16 mouse cellular contexts compared by ENCODE assay signal in the genomic region with DNA sequence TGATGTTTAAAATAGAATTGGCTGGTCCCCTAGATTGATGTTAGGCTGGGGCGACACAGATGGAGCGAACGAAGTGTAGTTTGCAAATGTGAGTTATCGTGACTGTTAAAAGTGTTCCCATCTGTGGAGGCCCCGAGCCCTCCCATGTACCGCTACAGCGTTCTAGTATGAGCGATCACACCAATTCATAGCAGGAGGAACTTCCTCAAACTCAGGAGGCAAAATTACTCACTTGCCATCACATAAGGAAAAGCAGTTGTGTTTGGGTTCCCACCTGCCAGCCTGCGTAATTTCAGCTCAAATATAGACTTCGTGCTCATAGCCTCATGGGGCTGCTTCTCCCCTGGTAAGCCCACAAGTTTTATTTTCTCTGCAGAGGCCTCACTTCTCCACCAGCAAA.
DNase-seq lines count a peak whose midpoint lies in the region; ATAC-seq and TF ChIP-seq lines count a peak whose summit lies in the region.
"Had no signal": no experiment of that assay in that cellular context is flagged by ENCODE, and none has a peak within 500 bp of the region (broad histone marks: within the 10 kb centered on the region; RNA-seq: fewer than 3 reads in every experiment).

No protein-coding gene starts in this region.

- no peak overlapping the region for H3K4me2 ChIP-seq in midbrain, embryonic 16.5 days (ENCODE audit: low read length)
- H3K4me2 ChIP-seq in intestine, postnatal 0 days (replicated peaks; ENCODE audit: low read depth) = no peak overlapping the region
- H3K4me2 ChIP-seq: forebrain, embryonic 13.5 days; heart, embryonic 13.5 days; limb, embryonic 12.5 days; liver, embryonic 15.5 days; midbrain, embryonic 12.5 days had no signal

- no peak overlapping the region for H3K27ac ChIP-seq in midbrain, embryonic 16.5 days (ENCODE audit: low read length)
- H3K27ac ChIP-seq in intestine, postnatal 0 days (ENCODE audit: low read depth, low read length) = no peak overlapping the region
- H3K27ac ChIP-seq: forebrain, embryonic 13.5 days; heart, embryonic 13.5 days; limb, embryonic 12.5 days; liver, embryonic 15.5 days; midbrain, embryonic 12.5 days had no signal

- no peaks in the 10 kb centered on the region for H3K9me3 ChIP-seq in midbrain, embryonic 16.5 days (replicated peaks; ENCODE audit: control insufficient read depth, low read length, poor library complexity, severe bottlenecking)
- H3K9me3 ChIP-seq in intestine, postnatal 0 days (ENCODE audit: control insufficient read depth) = no peaks in the 10 kb centered on the region
- H3K9me3 ChIP-seq: forebrain, embryonic 13.5 days; heart, embryonic 13.5 days; limb, embryonic 12.5 days; liver, embryonic 15.5 days; midbrain, embryonic 12.5 days had no signal

- TF ChIP-seq CTCF in intestine, postnatal 0 days (IDR thresholded peaks at IDR 0.05; ENCODE audit: low read depth) = no peak

- H3K36me3 ChIP-seq in midbrain, embryonic 16.5 days (ENCODE audit: control insufficient read depth, insufficient read depth, low read length) = no peaks in the 10 kb centered on the region
- H3K36me3 ChIP-seq in intestine, postnatal 0 days (ENCODE audit: control insufficient read depth, insufficient read depth) = no peaks in the 10 kb centered on the region
- H3K36me3 ChIP-seq: heart, embryonic 13.5 days; limb, embryonic 12.5 days; liver, embryonic 15.5 days; midbrain, embryonic 12.5 days had no signal

- H3K4me1 ChIP-seq in midbrain, embryonic 16.5 days (ENCODE audit: control insufficient read depth, insufficient read depth, low read length) = no peaks in the 10 kb centered on the region
- H3K4me1 ChIP-seq in intestine, postnatal 0 days (replicated peaks; ENCODE audit: control insufficient read depth, insufficient read depth, low read length) = no peaks in the 10 kb centered on the region
- H3K4me1 ChIP-seq: forebrain, embryonic 13.5 days; heart, embryonic 13.5 days; limb, embryonic 12.5 days; liver, embryonic 15.5 days; midbrain, embryonic 12.5 days had no signal

- 96% methylated on average over 10 of the region's 10 CpGs for WGBS in midbrain, embryonic 16.5 days
- WGBS in intestine, postnatal 0 days = 87% methylated on average over 10 of the region's 10 CpGs

- peak; percentile 59 to 82 for DNase-seq in layer of hippocampus, adult 18-20 months (ENCODE audit: low spot score in 2 of 2)
- peak; percentile 62 to 73 for DNase-seq in left cerebral cortex, adult 18-20 months (ENCODE audit: low spot score in 2 of 2)
- peak; percentile 74 to 80 for DNase-seq in right cerebral cortex, adult 2 months (ENCODE audit: low spot score in 2 of 2)
- DNase-seq in lung, postnatal 36 days = no peak
- DNase-seq: B cell, adult 2 months; cerebellum, adult 11 months; heart, postnatal 4 days had no signal

- H3K27me3 ChIP-seq in midbrain, embryonic 16.5 days (ENCODE audit: control insufficient read depth, insufficient read depth, low read depth, low read length) = no peaks in the 10 kb centered on the region
- H3K27me3 ChIP-seq in intestine, postnatal 0 days (replicated peaks; ENCODE audit: control insufficient read depth, insufficient read depth, low read length) = no peaks in the 10 kb centered on the region
- H3K27me3 ChIP-seq: forebrain, embryonic 13.5 days; heart, embryonic 13.5 days; limb, embryonic 12.5 days; liver, embryonic 15.5 days; midbrain, embryonic 12.5 days had no signal

- H3K9ac ChIP-seq in midbrain, embryonic 16.5 days (ENCODE audit: low read depth, low read length) = no peak overlapping the region
- no peak overlapping the region for H3K9ac ChIP-seq in intestine, postnatal 0 days (ENCODE audit: low read depth, low read length)
- H3K9ac ChIP-seq: forebrain, embryonic 13.5 days; heart, embryonic 13.5 days; limb, embryonic 12.5 days; liver, embryonic 15.5 days; midbrain, embryonic 12.5 days had no signal

- ATAC-seq in frontal cortex, adult (ENCODE audit: low TSS enrichment) = peak; percentile 92
- no peak for ATAC-seq in midbrain, embryonic 16.5 days
- ATAC-seq in erythroblast, adult 5-6 weeks (replicated peaks; ENCODE audit: low FRiP score, poor library complexity, severe bottlenecking) = no peak
- ATAC-seq in intestine, postnatal 0 days = no peak
- ATAC-seq: forebrain, embryonic 13.5 days had no signal

- H3K4me3 ChIP-seq in midbrain, embryonic 16.5 days (ENCODE audit: low read depth, low read length) = no peak overlapping the region
- H3K4me3 ChIP-seq in intestine, postnatal 0 days (ENCODE audit: low read depth, low read length) = no peak overlapping the region
- H3K4me3 ChIP-seq: forebrain, embryonic 13.5 days; heart, embryonic 13.5 days; limb, embryonic 12.5 days; liver, embryonic 15.5 days; midbrain, embryonic 12.5 days had no signal
